Mouse (Mus musculus): ENCODE measurements around the gene Scaf11. TPM values are rescaled to one million over a fixed set of nuclear protein-coding genes. Genes with fewer than 3 reads are reported as not detected.

Gene Scaf11
- polyA plus RNA-seq, 1 experiment from 2014 or later: 52.8 TPM

DNA sequence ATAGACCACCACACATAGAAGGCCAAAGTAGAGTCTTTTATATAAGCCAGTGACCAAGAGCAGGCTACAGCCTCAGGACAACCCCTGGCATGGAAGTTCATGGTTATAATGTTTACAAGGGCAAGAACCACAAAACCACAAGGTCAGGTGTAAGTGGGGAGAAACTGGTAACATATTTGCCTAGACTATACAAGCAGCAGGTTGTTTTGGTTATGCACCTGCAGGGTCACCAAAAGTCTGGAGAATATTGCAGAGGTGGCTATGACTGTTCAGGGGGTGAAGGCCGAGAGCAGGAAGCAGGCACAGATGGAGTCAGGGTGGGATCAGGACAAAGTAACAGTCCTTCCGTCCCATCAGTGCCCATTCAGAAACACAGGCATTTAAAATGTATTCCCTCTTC is 7.7 kb upstream of the Scaf11 start:
- Histone ChIP-seq H3K4me2 (ENCODE audit: low read depth, low read length) (no peak overlapping the region), H3K9me3 (replicated peaks; ENCODE audit: control insufficient read depth, low read length) (no peaks in the 10 kb centered on the region), H3K4me3 (ENCODE audit: low read length) (no peak overlapping the region), H3K9ac (ENCODE audit: low read length) (no peak overlapping the region), H3K4me1 (ENCODE audit: control insufficient read depth, insufficient read depth, low read length) (peaks cover 5% of the 10 kb centered on the region), H3K36me3 (ENCODE audit: control insufficient read depth, insufficient read depth) (no peaks in the 10 kb centered on the region), H3K27ac (ENCODE audit: low read length) (no peak overlapping the region), H3K27me3 (ENCODE audit: control insufficient read depth, insufficient read depth, low read length) (no peaks in the 10 kb centered on the region)
- no peak for ATAC-seq (replicated peaks; ENCODE audit: extremely low read depth, insufficient read depth, low FRiP score)
- 89% methylated on average over 2 of the region's 2 CpGs for WGBS

DNA sequence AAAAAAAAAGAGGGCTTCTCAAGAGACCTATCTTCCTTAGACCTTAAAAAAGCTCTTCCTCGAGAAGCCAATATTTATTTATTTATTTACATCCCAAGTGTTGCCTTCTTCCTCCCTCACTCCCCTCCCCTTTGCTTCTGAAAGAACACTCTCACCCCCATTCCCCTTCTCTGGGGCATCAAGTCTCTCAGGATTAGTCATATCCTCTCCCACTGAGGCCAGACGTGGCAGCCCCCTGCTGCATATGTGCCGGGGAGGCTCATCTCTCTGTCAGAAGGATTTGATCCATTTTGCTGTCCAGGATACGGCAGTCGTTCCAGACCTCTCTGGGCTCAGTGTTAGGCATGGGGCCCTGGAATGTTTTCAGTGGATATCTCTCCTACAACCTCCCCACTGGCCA is 7.2 kb upstream of the Scaf11 start:
- ATAC-seq (replicated peaks; ENCODE audit: extremely low read depth, insufficient read depth, low FRiP score): no peak
- WGBS: 61% methylated on average over 5 of the region's 5 CpGs
- H3K9me3 ChIP-seq (replicated peaks; ENCODE audit: control insufficient read depth, low read length): no peaks in the 10 kb centered on the region
- H3K36me3 ChIP-seq (ENCODE audit: control insufficient read depth, insufficient read depth): no peaks in the 10 kb centered on the region
- no peak overlapping the region for H3K4me3 ChIP-seq (ENCODE audit: low read length)
- no peak overlapping the region for H3K9ac ChIP-seq (ENCODE audit: low read length)
- no peaks in the 10 kb centered on the region for H3K27me3 ChIP-seq (ENCODE audit: control insufficient read depth, insufficient read depth, low read length)
- no peak overlapping the region for H3K4me2 ChIP-seq (ENCODE audit: low read depth, low read length)
- peaks cover 5% of the 10 kb centered on the region for H3K4me1 ChIP-seq (ENCODE audit: control insufficient read depth, insufficient read depth, low read length)
- no peak overlapping the region for H3K27ac ChIP-seq (ENCODE audit: low read length)

DNA sequence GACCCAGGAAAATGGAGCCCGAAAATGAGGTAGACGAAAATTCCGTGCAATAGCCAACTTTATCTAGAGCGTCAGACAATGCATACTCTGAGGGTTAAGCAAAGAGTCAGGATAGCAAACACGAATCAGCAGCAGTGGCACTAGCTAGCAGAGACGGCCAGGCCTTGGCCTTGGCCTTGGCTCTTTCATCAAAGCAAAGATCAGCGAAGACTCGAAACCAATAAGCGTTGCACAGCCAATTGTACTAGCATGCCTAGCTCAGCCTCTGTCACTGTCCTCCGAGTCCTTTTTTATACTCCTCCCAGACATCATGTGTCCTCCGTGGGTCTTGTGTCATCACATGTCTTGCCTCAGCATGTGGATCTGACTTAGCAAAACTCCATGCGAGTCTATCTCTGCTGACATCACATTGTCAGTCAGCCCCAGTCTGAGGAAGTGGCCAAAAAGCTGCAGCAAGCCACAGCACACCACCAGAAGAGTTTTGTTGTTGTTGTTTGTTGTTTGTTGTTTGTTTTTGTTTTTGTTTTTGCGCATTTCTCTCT is 5.8 kb upstream of the Scaf11 start:
- H3K27ac ChIP-seq (ENCODE audit: low read length): no peak overlapping the region
- ATAC-seq (replicated peaks; ENCODE audit: extremely low read depth, insufficient read depth, low FRiP score): no peak
- H3K4me2 ChIP-seq (ENCODE audit: low read depth, low read length): no peak overlapping the region
- H3K4me3 ChIP-seq (ENCODE audit: low read length): no peak overlapping the region
- H3K36me3 ChIP-seq (ENCODE audit: control insufficient read depth, insufficient read depth): no peaks in the 10 kb centered on the region
- H3K9me3 ChIP-seq (replicated peaks; ENCODE audit: control insufficient read depth, low read length): no peaks in the 10 kb centered on the region
- H3K27me3 ChIP-seq (ENCODE audit: control insufficient read depth, insufficient read depth, low read length): no peaks in the 10 kb centered on the region
- no peak overlapping the region for H3K9ac ChIP-seq (ENCODE audit: low read length)
- H3K4me1 ChIP-seq (ENCODE audit: control insufficient read depth, insufficient read depth, low read length): peaks cover 11% of the 10 kb centered on the region
- 85% methylated on average over 13 of the region's 13 CpGs for WGBS

DNA sequence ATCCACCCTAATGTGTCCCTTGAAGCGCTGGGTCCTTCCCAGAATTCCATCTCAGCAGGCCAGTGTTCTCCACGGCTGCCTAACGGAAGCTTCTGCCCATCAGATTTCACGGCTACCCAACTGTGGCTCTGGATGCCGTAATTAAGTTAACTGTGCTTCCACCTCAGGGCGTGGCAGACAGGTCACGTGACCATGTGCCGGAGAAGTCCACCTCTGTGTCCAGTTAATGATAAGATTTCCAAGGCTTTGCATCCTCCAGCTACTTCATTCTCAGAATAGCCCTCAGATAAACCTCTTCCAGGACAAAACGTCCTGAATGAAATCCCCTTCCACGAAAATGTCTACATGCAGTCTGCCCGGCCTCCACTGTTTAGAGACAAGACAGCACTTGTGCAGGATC is 4.4 kb upstream of the Scaf11 start:
- Histone ChIP-seq H3K4me3 (ENCODE audit: low read length) (0 out of 2 replicates have a peak overlapping the region, but pooled peaks have one; percentile 13), H3K4me1 (ENCODE audit: control insufficient read depth, insufficient read depth, low read length) (peaks cover 11% of the 10 kb centered on the region), H3K9me3 (replicated peaks; ENCODE audit: control insufficient read depth, low read length) (no peaks in the 10 kb centered on the region), H3K36me3 (ENCODE audit: control insufficient read depth, insufficient read depth) (no peaks in the 10 kb centered on the region), H3K27ac (ENCODE audit: low read length) (no peak overlapping the region), H3K27me3 (ENCODE audit: control insufficient read depth, insufficient read depth, low read length) (no peaks in the 10 kb centered on the region), H3K9ac (ENCODE audit: low read length) (peak overlapping the region; percentile 13; the same call in 1 of the 2 replicates), H3K4me2 (ENCODE audit: low read depth, low read length) (peak overlapping the region; percentile 32)
- WGBS: 57% methylated on average over 11 of the region's 11 CpGs
- no peak for ATAC-seq (replicated peaks; ENCODE audit: extremely low read depth, insufficient read depth, low FRiP score)

DNA sequence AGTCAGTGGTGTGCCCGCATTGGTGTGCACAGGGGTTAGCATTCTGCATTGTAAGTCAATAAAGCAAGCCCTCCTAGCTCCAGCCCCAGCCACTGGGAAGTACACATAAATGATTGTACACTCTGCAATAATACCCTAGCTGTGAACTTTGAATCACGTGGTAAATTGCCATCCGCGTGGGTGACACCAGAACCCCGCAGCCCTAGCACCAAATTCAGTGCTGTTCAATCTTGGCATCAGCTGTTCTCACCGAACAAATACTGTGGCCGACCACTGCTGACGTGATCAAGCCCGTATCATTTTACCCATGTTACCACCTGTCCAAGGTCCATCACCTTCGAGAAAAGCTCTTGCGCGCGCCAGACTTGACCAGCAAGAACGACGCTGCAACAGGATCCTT is 3.2 kb upstream of the Scaf11 start:
- Histone ChIP-seq H3K4me2 (ENCODE audit: low read depth, low read length) (no peak overlapping the region), H3K36me3 (ENCODE audit: control insufficient read depth, insufficient read depth) (no peaks in the 10 kb centered on the region), H3K4me3 (ENCODE audit: low read length) (no peak overlapping the region), H3K4me1 (ENCODE audit: control insufficient read depth, insufficient read depth, low read length) (peaks cover 15% of the 10 kb centered on the region), H3K9me3 (replicated peaks; ENCODE audit: control insufficient read depth, low read length) (no peaks in the 10 kb centered on the region), H3K27me3 (ENCODE audit: control insufficient read depth, insufficient read depth, low read length) (no peaks in the 10 kb centered on the region), H3K9ac (ENCODE audit: low read length) (no peak overlapping the region), H3K27ac (ENCODE audit: low read length) (no peak overlapping the region)
- no peak for ATAC-seq (replicated peaks; ENCODE audit: extremely low read depth, insufficient read depth, low FRiP score)
- WGBS: 97% methylated on average over 15 of the region's 15 CpGs

DNA sequence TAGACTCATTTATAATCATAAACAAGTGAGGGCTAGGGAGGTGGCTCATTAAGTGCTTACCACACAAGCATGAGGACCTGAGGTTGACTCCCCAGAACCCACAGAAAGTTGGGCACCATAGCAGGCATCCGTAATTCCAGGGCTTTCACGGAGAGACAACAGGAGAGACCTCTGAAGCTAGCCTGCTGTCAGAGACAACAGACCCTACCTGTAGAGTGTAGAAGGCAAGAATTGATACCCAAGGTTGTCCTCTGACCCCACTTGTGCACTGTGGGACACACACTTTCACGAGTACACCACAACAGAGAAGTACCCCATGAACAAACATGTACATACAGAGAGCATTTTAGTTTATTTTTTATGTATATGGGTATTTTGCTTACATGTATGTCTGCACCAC is 2.0 kb upstream of the Scaf11 start:
- no peak overlapping the region for H3K4me3 ChIP-seq (ENCODE audit: low read length)
- no peaks in the 10 kb centered on the region for H3K27me3 ChIP-seq (ENCODE audit: control insufficient read depth, insufficient read depth, low read length)
- H3K36me3 ChIP-seq (ENCODE audit: control insufficient read depth, insufficient read depth): no peaks in the 10 kb centered on the region
- H3K9ac ChIP-seq (ENCODE audit: low read length): no peak overlapping the region
- H3K4me1 ChIP-seq (ENCODE audit: control insufficient read depth, insufficient read depth, low read length): peaks cover 19% of the 10 kb centered on the region
- no peak overlapping the region for H3K4me2 ChIP-seq (ENCODE audit: low read depth, low read length)
- ATAC-seq (replicated peaks; ENCODE audit: extremely low read depth, insufficient read depth, low FRiP score): no peak
- no peak overlapping the region for H3K27ac ChIP-seq (ENCODE audit: low read length)
- no peaks in the 10 kb centered on the region for H3K9me3 ChIP-seq (replicated peaks; ENCODE audit: control insufficient read depth, low read length)
- WGBS: 91% methylated on average over 3 of the region's 3 CpGs

DNA sequence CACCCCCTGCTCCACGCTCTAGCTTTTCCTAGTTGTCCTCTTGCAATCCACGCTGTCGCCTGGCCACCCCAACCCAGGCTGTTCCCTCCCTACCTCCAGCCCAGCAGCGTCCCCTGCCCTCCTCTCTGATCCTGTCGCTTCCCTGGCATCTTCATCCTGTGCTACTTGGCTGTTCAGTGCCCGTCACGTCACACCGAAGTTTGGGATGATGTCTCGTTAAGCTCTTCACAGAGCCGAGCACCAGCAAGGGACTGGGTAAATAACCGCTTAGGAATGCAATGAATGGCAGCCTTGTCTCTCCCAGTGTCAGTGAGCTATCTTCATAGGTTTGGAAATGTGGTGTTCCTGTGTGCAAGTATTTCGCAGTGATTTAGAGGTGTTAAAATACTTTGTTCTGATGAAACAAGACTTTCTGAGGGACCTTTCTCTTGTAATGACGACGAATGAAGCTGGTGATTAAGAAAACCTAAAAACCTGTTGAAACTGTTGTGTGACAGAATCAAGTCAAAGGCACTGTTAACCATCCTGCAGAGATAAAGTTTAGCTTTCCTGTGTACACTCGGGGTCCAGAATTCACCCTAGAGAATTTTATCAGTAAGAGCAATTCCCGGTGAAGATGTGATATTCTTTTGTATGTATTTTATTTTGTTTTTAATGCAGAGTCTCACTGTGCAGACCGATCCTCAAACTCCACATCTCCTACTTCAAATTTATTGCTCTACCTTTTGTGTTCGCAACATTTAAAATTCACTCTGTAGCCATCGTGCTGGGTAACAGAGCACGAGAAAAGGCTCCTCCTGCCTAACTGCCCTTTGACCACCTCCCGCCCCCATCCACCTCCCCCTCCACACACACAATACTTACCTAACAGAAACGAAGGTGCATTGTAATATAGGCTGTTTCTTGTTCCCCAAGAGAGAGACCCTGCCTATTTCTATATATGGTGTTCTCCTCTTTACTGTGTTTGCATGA is 1.2 kb upstream of the Scaf11 start:
- Histone ChIP-seq H3K36me3 (ENCODE audit: control insufficient read depth, insufficient read depth) (no peaks in the 10 kb centered on the region), H3K9ac (ENCODE audit: low read length) (peak overlapping the region; percentile 92), H3K4me1 (ENCODE audit: control insufficient read depth, insufficient read depth, low read length) (peaks cover 24% of the 10 kb centered on the region), H3K27ac (ENCODE audit: low read length) (peak overlapping the region; percentile 99), H3K9me3 (replicated peaks; ENCODE audit: control insufficient read depth, low read length) (no peaks in the 10 kb centered on the region), H3K4me3 (ENCODE audit: low read length) (peak overlapping the region; percentile 81), H3K4me2 (ENCODE audit: low read depth, low read length) (peak overlapping the region; percentile 96), H3K27me3 (ENCODE audit: control insufficient read depth, insufficient read depth, low read length) (no peaks in the 10 kb centered on the region)
- WGBS: 12% methylated on average over 22 of the region's 22 CpGs
- peak; percentile 14 for ATAC-seq (replicated peaks; ENCODE audit: extremely low read depth, insufficient read depth, low FRiP score)

DNA sequence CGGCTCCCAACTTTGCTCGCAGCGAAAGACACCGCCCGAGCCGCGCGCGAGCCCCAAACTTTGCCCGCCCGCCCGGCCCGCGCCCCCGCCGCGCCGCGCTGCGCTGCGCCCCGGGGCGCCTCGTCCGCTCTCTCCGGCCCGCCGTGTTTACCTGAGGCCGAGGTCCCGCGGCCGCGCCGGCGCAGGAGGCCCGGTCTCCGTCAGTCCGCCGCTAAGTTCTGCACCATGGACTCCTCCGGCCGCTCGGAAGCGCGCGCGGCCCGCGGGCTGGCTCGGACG is 253 bp downstream of the Scaf11 start:
- under 1% methylated on average over 47 of the region's 50 CpGs for WGBS
- ATAC-seq (replicated peaks; ENCODE audit: extremely low read depth, insufficient read depth, low FRiP score): no peak; the same call in 1 of the 2 replicates
- peaks cover 36% of the 10 kb centered on the region for H3K4me1 ChIP-seq (ENCODE audit: control insufficient read depth, insufficient read depth, low read length)

DNA sequence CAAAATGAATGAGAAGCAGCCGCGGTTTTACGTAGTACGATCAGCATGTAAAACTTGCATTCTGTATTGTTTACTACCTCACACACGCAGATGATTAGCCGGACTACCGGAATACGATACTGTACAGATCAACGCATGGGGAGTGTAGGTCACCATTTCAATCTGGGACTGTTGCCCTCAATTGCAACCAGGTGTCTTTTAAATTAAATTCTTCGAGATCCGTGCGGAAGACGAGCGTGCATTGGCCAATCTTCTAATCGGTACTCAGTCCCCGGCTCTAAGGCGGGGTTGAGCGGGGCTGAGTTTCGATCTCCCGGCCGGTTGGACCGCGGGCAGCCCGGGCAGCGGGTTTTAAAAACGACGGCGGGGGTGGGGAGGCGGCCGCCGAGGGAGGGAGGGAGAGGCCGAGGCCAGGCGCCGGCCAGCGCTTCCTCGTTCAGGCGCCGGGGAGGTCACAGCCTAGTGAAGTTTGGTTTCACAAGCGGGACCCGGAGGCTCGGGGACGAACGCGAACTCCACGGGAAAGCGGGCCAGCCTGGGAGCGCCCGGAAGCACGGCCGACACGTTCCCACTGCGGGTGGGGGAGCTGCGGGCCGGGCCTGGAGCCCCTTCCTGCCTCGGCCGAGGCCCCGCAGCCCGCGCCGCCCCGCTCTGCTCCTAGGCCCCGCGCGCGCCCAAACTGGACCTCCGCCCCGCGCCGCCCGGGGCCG is 747 bp downstream of the Scaf11 start:
- under 1% methylated on average over 66 of the region's 71 CpGs for WGBS

More for the DNA sequence above, 253 bp downstream of the Scaf11 start:
- Histone ChIP-seq H3K9me3 (replicated peaks; ENCODE audit: control insufficient read depth, low read length) (no peaks in the 10 kb centered on the region), H3K36me3 (ENCODE audit: control insufficient read depth, insufficient read depth) (no peaks in the 10 kb centered on the region), H3K4me3 (ENCODE audit: low read length) (peak overlapping the region; percentile 88), H3K9ac (ENCODE audit: low read length) (peak overlapping the region; percentile 98), H3K27ac (ENCODE audit: low read length) (peak overlapping the region; percentile 99), H3K4me2 (ENCODE audit: low read depth, low read length) (peak overlapping the region; percentile 78), H3K27me3 (ENCODE audit: control insufficient read depth, insufficient read depth, low read length) (no peaks in the 10 kb centered on the region)

More for the DNA sequence above, 747 bp downstream of the Scaf11 start:
- H3K36me3 ChIP-seq (ENCODE audit: control insufficient read depth, insufficient read depth): no peaks in the 10 kb centered on the region
- H3K4me2 ChIP-seq (ENCODE audit: low read depth, low read length): peak overlapping the region; percentile 78
- peak; percentile 28 for ATAC-seq (replicated peaks; ENCODE audit: extremely low read depth, insufficient read depth, low FRiP score)
- peak overlapping the region; percentile 98 for H3K9ac ChIP-seq (ENCODE audit: low read length)
- no peaks in the 10 kb centered on the region for H3K9me3 ChIP-seq (replicated peaks; ENCODE audit: control insufficient read depth, low read length)
- peak overlapping the region; percentile 88 for H3K4me3 ChIP-seq (ENCODE audit: low read length)
- H3K27me3 ChIP-seq (ENCODE audit: control insufficient read depth, insufficient read depth, low read length): no peaks in the 10 kb centered on the region
- H3K4me1 ChIP-seq (ENCODE audit: control insufficient read depth, insufficient read depth, low read length): peaks cover 31% of the 10 kb centered on the region
- peak overlapping the region; percentile 99 for H3K27ac ChIP-seq (ENCODE audit: low read length)
